Mouse (Mus musculus) embryonic fibroblast, embryonic 13.5 days (primary cell): ENCODE data around the gene 2210407C18Rik.

Experiments used
- CTCF ChIP-seq: IDR thresholded peaks from 2 replicates; pipeline ENCODE4 v1.5.1; 2011; ENCODE audit warnings: mild to moderate bottlenecking, control low read depth, low read length, moderate library complexity, borderline replicate concordance; ENCODE audit not compliant: insufficient read depth
- POLR2A ChIP-seq: IDR thresholded peaks from 2 replicates; pipeline ENCODE4 v1.6.1; 2011; ENCODE audit warnings: low read depth, mild to moderate bottlenecking, control low read depth, low read length, moderate library complexity

DNA sequence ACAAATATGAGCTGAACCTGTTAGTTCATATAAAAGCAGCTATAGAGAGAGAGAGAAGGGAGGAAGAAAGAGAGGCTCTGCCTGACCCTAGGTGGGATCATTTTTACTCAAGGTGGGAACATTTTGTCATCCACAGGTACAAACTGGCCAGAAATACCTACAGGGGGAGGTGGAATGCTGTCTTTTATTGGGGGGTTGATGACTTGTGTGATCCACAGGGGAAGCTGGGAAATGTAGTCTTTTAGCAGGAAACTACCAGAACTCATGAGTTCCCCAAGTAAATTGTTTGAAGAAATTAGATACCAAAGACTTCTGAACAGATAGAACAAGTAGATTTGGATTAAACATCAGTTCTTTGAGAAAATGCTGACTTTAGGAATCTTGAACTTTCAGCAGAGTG is 13.8 kb downstream of the 2210407C18Rik start:
- no peak for TF ChIP-seq CTCF
- TF ChIP-seq POLR2A, result no peak
